Mouse (Mus musculus): ENCODE measurements around the gene Nelfe.
A peak's percentile ranks its signal among the peaks of the same experiment; 100 is the strongest.

Nelfe gene

GRCm38 (mm10) chr17:34847192-34847591 is 3.0 kb upstream of the Nelfe start:
- no peak for DNase-seq (ENCODE audit: low read depth)

- DNase-seq (ENCODE audit: low read depth): no peak
Measured at GRCm38 (mm10) chr17:34847615-34848014, 2.6 kb upstream of the Nelfe start.

- DNase-seq (ENCODE audit: low read depth): peak; percentile 66
Measured at GRCm38 (mm10) chr17:34850517-34851125, 430 bp downstream of the Nelfe start.

GRCm38 (mm10) chr17:34853511-34853910 is 3.3 kb downstream of the Nelfe start:
- no peak for DNase-seq (ENCODE audit: low read depth)

GRCm38 (mm10) chr17:34854761-34855160 is 4.6 kb downstream of the Nelfe start:
- DNase-seq (ENCODE audit: low read depth): no peak

- DNase-seq (ENCODE audit: low read depth): peak; percentile 68
Measured at GRCm38 (mm10) chr17:34855825-34856224, 5.6 kb downstream of the Nelfe start.

- no peak for DNase-seq (ENCODE audit: low read depth)
Measured at GRCm38 (mm10) chr17:34858670-34859069, 8.5 kb downstream of the Nelfe start.

GRCm38 (mm10) chr17:34860514-34860913 is 10.3 kb downstream of the Nelfe start:
- no peak for DNase-seq (ENCODE audit: low read depth)

GRCm38 (mm10) chr17:34861704-34862415 is 11.7 kb downstream of the Nelfe start:
- DNase-seq (ENCODE audit: low read depth): no peak

GRCm38 (mm10) chr17:34862416-34863081 is 12.4 kb downstream of the Nelfe start, which contains the start of gene Cfb:
Gene Cfb (minus strand): TSS chr17:34862518.
- DNase-seq (ENCODE audit: low read depth): no peak

GRCm38 (mm10) chr17:34865981-34866380 is 15.8 kb downstream of the Nelfe start:
- no peak for DNase-seq (ENCODE audit: low read depth)

- DNase-seq (ENCODE audit: low read depth): no peak
Measured at GRCm38 (mm10) chr17:34874321-34874720, 24.1 kb downstream of the Nelfe start.

GRCm38 (mm10) chr17:34879336-34879879 is 29.2 kb downstream of the Nelfe start, which contains the start of gene Zbtb12:
Gene Zbtb12 (plus strand): TSS chr17:34879483.
- peak; percentile 77 for DNase-seq (ENCODE audit: low read depth)

GRCm38 (mm10) chr17:34881166-34881565 is 31.0 kb downstream of the Nelfe start:
- no peak for DNase-seq (ENCODE audit: low read depth)

- no peak for DNase-seq (ENCODE audit: low read depth)
Measured at GRCm38 (mm10) chr17:34881683-34882310, 31.6 kb downstream of the Nelfe start, which contains the start of gene Gm20547. Gene Gm20547 (minus strand): TSS chr17:34882042.

- DNase-seq (ENCODE audit: low read depth): no peak
Measured at GRCm38 (mm10) chr17:34883332-34883731, 33.1 kb downstream of the Nelfe start.

- DNase-seq (ENCODE audit: low read depth): no peak
Measured at GRCm38 (mm10) chr17:34884704-34885103, 34.5 kb downstream of the Nelfe start.

- no peak for DNase-seq (ENCODE audit: low read depth)
Measured at GRCm38 (mm10) chr17:34885615-34886014, 35.4 kb downstream of the Nelfe start.

GRCm38 (mm10) chr17:34887942-34888341 is 37.8 kb downstream of the Nelfe start:
- no peak for DNase-seq (ENCODE audit: low read depth)

GRCm38 (mm10) chr17:34890074-34890743 is 40.0 kb downstream of the Nelfe start:
- DNase-seq (ENCODE audit: low read depth): no peak

GRCm38 (mm10) chr17:34891377-34891776 is 41.2 kb downstream of the Nelfe start:
- no peak for DNase-seq (ENCODE audit: low read depth)

All from induced T-regulatory cell, adult 2 months (primary cell).